Mouse (Mus musculus) heart, postnatal 4 days (tissue): ENCODE results near the gene 4933407L21Rik. TPM values are rescaled to one million over a fixed set of nuclear protein-coding genes. Genes with fewer than 3 reads are reported as not detected.

Source experiments
- DNase-seq: peaks from one replicate; pipeline ENCODE4 v3.0.0; 2021
- total RNA-seq, 2 experiments: library from RNA; stranded (reverse); gene quantifications; 2 replicates each; pipeline ENCODE4 v1.2.3; 2021

Gene 4933407L21Rik
- total RNA-seq, result not detected

DNA sequence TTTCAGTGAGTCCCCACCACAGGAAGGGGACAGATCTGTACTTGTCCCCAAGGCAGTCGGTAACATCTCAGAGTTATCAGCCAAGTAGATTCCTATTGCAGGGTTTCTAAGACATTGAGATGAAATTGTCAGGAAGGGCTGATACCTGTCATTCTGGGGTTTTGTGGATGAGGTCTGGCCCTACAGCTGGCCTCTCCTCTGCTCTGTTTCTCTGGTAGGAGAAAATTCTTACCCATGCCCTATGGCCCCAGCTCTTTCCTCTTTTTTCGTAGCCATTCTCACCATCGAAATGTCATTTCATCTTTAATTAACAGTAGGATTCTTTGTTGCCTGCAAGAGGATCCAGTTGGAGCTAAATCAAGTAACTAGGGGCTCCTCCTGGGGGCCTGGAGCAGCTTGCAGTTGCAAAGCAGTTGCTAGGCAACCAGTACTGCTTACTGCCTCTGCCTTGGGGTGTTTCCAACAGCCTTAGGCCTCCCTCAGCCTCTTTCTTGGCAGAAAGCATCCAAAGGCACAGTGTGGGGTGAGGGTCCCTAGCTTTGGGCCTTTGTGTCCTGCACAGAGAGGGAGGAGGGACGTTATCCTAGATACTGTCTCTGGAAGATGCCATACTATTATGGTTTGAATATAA lies at the start of gene 4933407L21Rik:
4933407L21Rik (plus strand) TSS at position 427 of the 631 bp plus-strand sequence.
- peak; percentile 28 for DNase-seq

GRCm38 (mm10) chr1:85882003-85882402 lies 46.3 kb upstream of the 4933407L21Rik start:
- no peak for DNase-seq

DNA sequence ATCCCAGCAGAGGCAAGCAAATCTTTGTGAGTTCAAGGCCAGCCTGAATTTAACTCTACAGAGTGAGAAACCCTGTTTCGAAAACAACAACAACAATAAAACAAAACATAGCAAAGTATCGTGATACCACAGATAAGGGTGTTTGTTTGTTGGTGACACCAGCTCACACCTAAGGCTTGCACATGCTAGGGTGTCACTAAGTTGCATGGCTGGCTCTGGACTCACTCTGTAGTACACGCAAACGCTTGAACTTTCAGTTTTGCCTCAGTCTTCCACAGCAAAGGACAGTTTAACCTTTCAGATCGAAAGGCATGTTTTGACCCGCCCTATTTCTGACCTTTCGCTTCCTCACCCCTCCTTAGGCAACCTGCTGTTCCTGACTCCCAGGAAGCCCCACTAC lies 41.1 kb upstream of the 4933407L21Rik start:
- DNase-seq, result no peak

GRCm38 (mm10) chr1:85894231-85894747 lies 34.0 kb upstream of the 4933407L21Rik start, which contains the start of gene Itm2c:
Itm2c (plus strand) TSS chr1:85894281.
- peak; percentile 91 for DNase-seq

- peak; percentile 64 for DNase-seq
Measured at GRCm38 (mm10) chr1:85894748-85895360, 33.4 kb upstream of the 4933407L21Rik start.

DNA sequence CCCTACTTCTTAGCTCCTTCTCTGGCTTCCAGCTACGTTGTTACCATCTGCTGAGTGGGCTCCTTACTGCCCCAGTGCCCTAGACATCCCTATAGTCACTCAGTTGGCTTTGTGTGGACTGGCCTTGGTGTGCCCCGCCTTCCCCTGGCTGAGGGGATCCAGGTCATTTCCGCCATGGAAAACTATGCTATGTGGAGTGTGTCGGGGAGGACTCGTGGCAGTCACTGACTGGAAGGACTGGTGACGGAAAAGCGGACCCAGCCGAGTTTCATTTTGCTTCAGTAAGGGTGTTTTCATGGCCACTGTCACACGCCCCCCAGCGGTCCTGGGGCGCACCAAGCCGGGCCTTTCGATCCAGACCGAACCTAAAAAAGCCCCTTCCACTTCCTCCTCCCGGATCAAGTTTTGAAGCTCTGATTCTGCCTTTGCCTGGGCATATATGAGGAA lies 32.9 kb upstream of the 4933407L21Rik start:
- DNase-seq, result peak; percentile 68

DNA sequence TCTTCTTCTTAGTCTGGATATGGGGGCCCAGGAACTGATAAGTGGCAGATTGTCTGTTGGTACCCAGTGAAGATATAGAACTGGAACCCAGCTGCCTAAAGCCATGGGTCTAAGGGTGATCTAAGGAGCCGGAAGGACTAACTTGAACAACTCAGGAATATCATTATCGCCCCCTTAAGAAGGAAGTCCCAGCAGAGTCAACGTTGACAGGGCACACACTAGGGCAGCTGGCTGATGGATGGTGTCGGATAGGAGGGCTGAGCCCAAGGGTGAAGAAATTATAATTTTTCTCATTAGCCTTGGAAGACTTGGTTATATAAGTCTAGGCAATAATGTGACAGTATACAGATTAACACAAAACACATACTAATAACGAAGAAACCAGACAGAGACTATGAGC lies 32.2 kb upstream of the 4933407L21Rik start:
- no peak for DNase-seq

- no peak for DNase-seq
Measured at GRCm38 (mm10) chr1:85896781-85897700, 31.2 kb upstream of the 4933407L21Rik start.

- DNase-seq, result no peak
Measured at GRCm38 (mm10) chr1:85897901-85898760, 30.2 kb upstream of the 4933407L21Rik start.

GRCm38 (mm10) chr1:85898761-85899387 lies 29.4 kb upstream of the 4933407L21Rik start:
- DNase-seq, result no peak

- DNase-seq, result no peak
Measured at GRCm38 (mm10) chr1:85899388-85899761, 28.9 kb upstream of the 4933407L21Rik start.

DNA sequence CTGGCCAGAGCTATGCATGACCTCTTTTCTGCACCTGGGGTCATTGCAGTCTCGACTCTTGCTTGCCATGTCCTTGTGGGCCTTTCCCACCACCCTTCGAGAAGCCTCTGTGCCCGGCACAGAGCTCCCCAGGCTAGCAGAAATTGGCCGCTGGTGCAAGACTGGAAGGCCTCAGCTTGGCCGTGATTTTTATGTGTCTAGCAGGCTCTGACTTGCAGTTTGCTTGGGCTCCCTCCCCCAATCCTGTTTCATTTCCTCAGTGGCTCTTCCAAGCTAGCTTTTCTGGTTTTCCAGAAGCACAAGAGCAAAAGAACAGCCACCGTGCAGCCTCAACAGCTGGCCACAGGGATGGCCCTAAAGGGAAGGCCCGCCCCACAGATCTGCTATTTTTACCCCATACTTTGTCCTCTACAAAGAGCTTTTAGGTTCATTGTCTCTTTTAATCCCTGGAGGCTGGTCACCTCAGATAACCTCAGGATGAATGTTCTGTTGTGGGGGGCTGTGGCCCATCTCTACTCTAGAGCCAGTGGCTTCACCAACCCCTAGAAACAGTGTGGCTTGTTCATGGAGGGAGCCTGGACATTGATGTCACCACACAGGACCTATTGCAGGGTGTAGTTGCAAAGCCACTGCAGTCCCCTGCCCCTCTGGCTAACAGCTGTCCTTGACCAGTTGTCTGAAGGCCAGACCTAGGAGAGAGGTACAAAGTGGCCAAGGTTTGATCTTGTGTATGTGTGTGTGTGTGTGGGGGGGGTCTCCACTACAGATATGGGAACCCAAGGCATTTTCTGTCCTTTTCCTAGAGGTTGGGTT lies 27.6 kb upstream of the 4933407L21Rik start:
- DNase-seq, result no peak

- no peak for DNase-seq
Measured at GRCm38 (mm10) chr1:85901516-85902107, 26.7 kb upstream of the 4933407L21Rik start.

DNA sequence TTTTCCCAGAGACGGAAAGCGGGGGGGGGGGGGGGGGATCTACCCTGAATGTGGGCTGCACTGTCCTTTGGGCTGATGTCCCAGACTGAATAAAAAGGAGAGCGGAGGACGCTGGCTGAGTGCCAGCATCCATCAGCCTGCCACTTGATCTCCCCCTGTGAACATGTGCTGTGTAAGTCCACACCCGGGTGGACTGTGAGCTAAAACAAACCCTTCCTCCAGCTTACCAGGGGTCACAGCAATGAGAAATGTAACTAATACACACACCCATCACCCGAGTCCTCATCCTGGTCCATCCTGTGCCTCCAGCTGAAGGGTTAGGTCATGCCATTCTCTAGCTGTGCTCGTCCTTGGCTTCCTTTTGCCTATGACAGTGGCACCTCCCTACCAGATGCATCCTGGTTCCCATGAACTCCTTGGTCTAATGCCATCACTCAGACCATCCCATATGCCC lies 26.1 kb upstream of the 4933407L21Rik start:
- peak; percentile 65 for DNase-seq

GRCm38 (mm10) chr1:85906892-85907291 lies 21.4 kb upstream of the 4933407L21Rik start:
- DNase-seq, result no peak

- DNase-seq, result no peak
Measured at GRCm38 (mm10) chr1:85908754-85909590, 19.3 kb upstream of the 4933407L21Rik start.

DNA sequence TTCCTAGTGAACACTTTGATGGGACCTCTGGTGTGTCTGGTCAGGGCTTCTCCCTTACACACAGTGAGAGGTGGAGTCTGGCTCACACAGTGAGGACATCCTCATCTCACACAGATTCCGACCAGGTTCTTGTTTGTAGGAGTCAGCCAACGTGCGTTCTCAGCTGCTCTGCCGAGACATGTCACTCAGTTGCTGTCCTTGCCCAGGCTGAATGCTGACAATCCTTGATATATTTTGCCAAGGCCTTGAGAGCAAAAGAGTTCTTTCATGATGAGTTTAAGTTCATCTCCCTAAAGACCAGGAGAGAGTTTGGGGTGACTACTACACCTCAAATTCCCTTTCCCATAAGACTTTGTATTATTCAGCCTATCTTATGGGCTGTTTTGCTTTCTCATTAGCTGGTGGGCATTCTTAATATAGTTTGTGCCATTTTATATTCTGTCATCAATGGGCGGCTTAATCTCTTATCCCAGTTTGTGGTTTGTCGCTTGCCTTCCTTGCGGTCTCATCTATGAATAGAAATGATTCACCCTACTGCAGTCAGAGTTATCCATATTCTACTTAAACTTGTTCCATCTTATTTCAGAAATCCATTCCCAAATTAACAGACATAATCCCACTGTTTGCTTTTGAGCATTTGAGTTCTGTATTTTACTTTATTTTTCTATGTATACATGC lies 15.1 kb upstream of the 4933407L21Rik start:
- DNase-seq, result no peak

DNA sequence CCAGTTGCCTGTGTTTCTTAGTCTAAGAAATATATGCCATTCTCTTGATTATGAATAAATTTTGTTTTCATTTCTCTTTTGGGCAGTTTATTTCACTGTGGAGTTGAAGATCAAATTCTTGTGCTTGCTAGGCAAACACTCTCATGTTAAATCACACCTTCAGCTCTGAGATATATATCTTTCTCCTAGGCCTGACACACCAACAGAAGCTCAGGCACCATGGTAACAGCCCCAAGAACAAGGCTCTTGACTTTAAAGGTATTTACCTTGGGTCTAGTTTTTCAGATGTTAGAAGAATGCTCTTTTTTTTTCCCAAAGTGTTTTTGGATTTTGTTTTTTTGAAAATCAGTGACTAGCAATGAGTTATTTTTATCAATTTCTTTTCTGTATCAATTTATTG lies 12.4 kb upstream of the 4933407L21Rik start:
- no peak for DNase-seq
